Mouse (Mus musculus) heart, postnatal 0 days (tissue): ENCODE data around the gene Sat2.

Source experiments
- CTCF ChIP-seq: IDR thresholded peaks from 2 replicates; pipeline ENCODE4 v1.5.1; 2016; ENCODE audit warnings: antibody characterized with exemption, control low read depth, low read depth
- EP300 ChIP-seq: IDR thresholded peaks from 2 replicates; pipeline ENCODE4 v1.6.1; 2016; ENCODE audit warnings: antibody characterized with exemption, low read depth

DNA sequence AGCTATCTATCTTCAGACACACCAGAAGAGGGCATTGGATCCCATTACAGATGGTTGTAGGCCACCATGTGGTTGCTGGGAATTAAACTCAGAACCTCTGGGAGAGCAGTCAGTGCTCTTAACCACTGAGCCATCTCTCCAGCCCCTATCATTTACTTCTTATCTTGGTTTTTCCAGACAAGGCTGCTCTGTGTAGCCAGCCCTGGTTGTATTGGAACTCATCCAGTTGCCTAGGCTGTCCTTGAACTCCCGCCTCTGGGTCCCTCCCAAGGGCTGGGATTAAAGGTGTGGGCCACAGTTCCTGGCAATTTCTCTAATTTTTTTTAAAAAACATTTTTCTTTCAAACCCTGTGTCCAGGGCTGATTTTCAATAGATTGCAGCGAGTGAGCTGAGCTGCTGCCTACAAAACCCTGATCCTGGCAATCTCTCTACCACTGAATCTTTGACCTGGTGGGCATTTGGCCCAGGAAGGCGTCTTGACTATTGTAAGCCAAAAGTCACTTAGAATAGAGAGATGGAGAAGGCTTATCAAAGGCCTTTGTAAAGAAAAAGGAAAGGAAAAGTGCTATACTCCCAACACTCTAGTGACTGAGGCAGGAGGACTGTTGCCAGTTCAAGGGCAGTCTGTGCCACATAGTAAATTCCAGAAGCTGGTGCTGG, 39.5 kb downstream of the Sat2 start:
- TF ChIP-seq CTCF (no peak), EP300 (no peak)
